Mouse (Mus musculus): ENCODE data around the gene Dtx2. TPM values are rescaled to one million over a fixed set of nuclear protein-coding genes. Genes with fewer than 3 reads are reported as not detected.

Dtx2 gene
- polyA plus RNA-seq, 1 experiment from 2014 or later, result 20.7 TPM

GRCm38 (mm10) chr5:135966866-135967265 lies 27.7 kb upstream of the Dtx2 start:
- no peak overlapping the region for H3K9ac ChIP-seq (replicated peaks; ENCODE audit: low read depth, low read length)
- H3K36me3 ChIP-seq (ENCODE audit: control insufficient read depth, insufficient read depth, low read length), result no peaks in the 10 kb centered on the region
- peaks cover 7% of the 10 kb centered on the region; the same call in 1 of the 2 replicates for H3K4me1 ChIP-seq (ENCODE audit: control insufficient read depth, insufficient read depth, low read length)
- no peak overlapping the region for H3K4me3 ChIP-seq (ENCODE audit: low read depth, low read length)
- H3K9me3 ChIP-seq (ENCODE audit: control insufficient read depth, low read depth, low read length), result no peaks in the 10 kb centered on the region
- H3K27me3 ChIP-seq (ENCODE audit: control insufficient read depth, insufficient read depth, low read length), result no peaks in the 10 kb centered on the region
- no peak for ATAC-seq (ENCODE audit: insufficient number of reproducible peaks, insufficient read depth, low FRiP score, low read depth)
- no peak overlapping the region for H3K4me2 ChIP-seq (replicated peaks; ENCODE audit: low read depth, low read length)
- no peak overlapping the region for H3K27ac ChIP-seq (ENCODE audit: low read length)
- 63% methylated on average over 9 of the region's 9 CpGs for WGBS

- 74% methylated on average over 1 of the region's 1 CpGs for WGBS
- H3K9ac ChIP-seq (replicated peaks; ENCODE audit: low read depth, low read length), result no peak overlapping the region
- no peak for ATAC-seq (ENCODE audit: insufficient number of reproducible peaks, insufficient read depth, low FRiP score, low read depth)
- H3K4me2 ChIP-seq (replicated peaks; ENCODE audit: low read depth, low read length), result no peak overlapping the region
- H3K36me3 ChIP-seq (ENCODE audit: control insufficient read depth, insufficient read depth, low read length), result no peaks in the 10 kb centered on the region
- H3K4me1 ChIP-seq (ENCODE audit: control insufficient read depth, insufficient read depth, low read length), result no peaks in the 10 kb centered on the region
- no peak overlapping the region for H3K4me3 ChIP-seq (ENCODE audit: low read depth, low read length)
- no peaks in the 10 kb centered on the region for H3K27me3 ChIP-seq (ENCODE audit: control insufficient read depth, insufficient read depth, low read length)
- no peak overlapping the region for H3K27ac ChIP-seq (ENCODE audit: low read length)
- no peaks in the 10 kb centered on the region for H3K9me3 ChIP-seq (ENCODE audit: control insufficient read depth, low read depth, low read length)
Measured at GRCm38 (mm10) chr5:135968781-135969180, 25.8 kb upstream of the Dtx2 start.

- ATAC-seq (ENCODE audit: insufficient number of reproducible peaks, insufficient read depth, low FRiP score, low read depth), result no peak
Measured at GRCm38 (mm10) chr5:135970247-135970646, 24.4 kb upstream of the Dtx2 start.

GRCm38 (mm10) chr5:135971876-135972275 lies 22.7 kb upstream of the Dtx2 start:
- Histone ChIP-seq H3K27me3 (ENCODE audit: control insufficient read depth, insufficient read depth, low read length) (no peaks in the 10 kb centered on the region), H3K4me1 (ENCODE audit: control insufficient read depth, insufficient read depth, low read length) (no peaks in the 10 kb centered on the region), H3K9ac (replicated peaks; ENCODE audit: low read depth, low read length) (no peak overlapping the region), H3K4me3 (ENCODE audit: low read depth, low read length) (no peak overlapping the region), H3K27ac (ENCODE audit: low read length) (no peak overlapping the region), H3K9me3 (ENCODE audit: control insufficient read depth, low read depth, low read length) (no peaks in the 10 kb centered on the region), H3K4me2 (replicated peaks; ENCODE audit: low read depth, low read length) (no peak overlapping the region), H3K36me3 (ENCODE audit: control insufficient read depth, insufficient read depth, low read length) (no peaks in the 10 kb centered on the region)
- WGBS, result 85% methylated on average over 7 of the region's 7 CpGs
- ATAC-seq (ENCODE audit: insufficient number of reproducible peaks, insufficient read depth, low FRiP score, low read depth), result no peak

More at GRCm38 (mm10) chr5:135970247-135970646, 24.4 kb upstream of the Dtx2 start:
- Histone ChIP-seq H3K27me3 (ENCODE audit: control insufficient read depth, insufficient read depth, low read length) (no peaks in the 10 kb centered on the region), H3K36me3 (ENCODE audit: control insufficient read depth, insufficient read depth, low read length) (no peaks in the 10 kb centered on the region), H3K4me1 (ENCODE audit: control insufficient read depth, insufficient read depth, low read length) (no peaks in the 10 kb centered on the region), H3K4me3 (ENCODE audit: low read depth, low read length) (no peak overlapping the region), H3K4me2 (replicated peaks; ENCODE audit: low read depth, low read length) (no peak overlapping the region), H3K27ac (ENCODE audit: low read length) (no peak overlapping the region), H3K9ac (replicated peaks; ENCODE audit: low read depth, low read length) (no peak overlapping the region), H3K9me3 (ENCODE audit: control insufficient read depth, low read depth, low read length) (no peaks in the 10 kb centered on the region)
- 66% methylated on average over 6 of the region's 6 CpGs for WGBS

- WGBS, result 9% methylated on average over 9 of the region's 9 CpGs
- H3K4me3 ChIP-seq (ENCODE audit: low read depth, low read length), result no peak within 1 kb of the TSS
- no peaks in the 10 kb centered on the region for H3K9me3 ChIP-seq (ENCODE audit: control insufficient read depth, low read depth, low read length)
- H3K4me2 ChIP-seq (replicated peaks; ENCODE audit: low read depth, low read length), result no peak within 1 kb of the TSS; the same call in 1 of the 2 replicates
- no peaks in the 10 kb centered on the region for H3K36me3 ChIP-seq (ENCODE audit: control insufficient read depth, insufficient read depth, low read length)
- no peak within 1 kb of the TSS for H3K27ac ChIP-seq (ENCODE audit: low read length)
- H3K4me1 ChIP-seq (ENCODE audit: control insufficient read depth, insufficient read depth, low read length), result no peaks in the 10 kb centered on the region
- H3K9ac ChIP-seq (replicated peaks; ENCODE audit: low read depth, low read length), result no peak within 1 kb of the TSS
- no peaks in the 10 kb centered on the region for H3K27me3 ChIP-seq (ENCODE audit: control insufficient read depth, insufficient read depth, low read length)
- 0 out of 2 replicates have a peak, but pooled peaks have one; percentile 37 for ATAC-seq (ENCODE audit: insufficient number of reproducible peaks, insufficient read depth, low FRiP score, low read depth)
Measured at GRCm38 (mm10) chr5:135974365-135974764, 20.2 kb upstream of the Dtx2 start, which contains the start of gene Ssc4d. TSS of gene Ssc4d (minus strand) at chr5:135974531.

DNA sequence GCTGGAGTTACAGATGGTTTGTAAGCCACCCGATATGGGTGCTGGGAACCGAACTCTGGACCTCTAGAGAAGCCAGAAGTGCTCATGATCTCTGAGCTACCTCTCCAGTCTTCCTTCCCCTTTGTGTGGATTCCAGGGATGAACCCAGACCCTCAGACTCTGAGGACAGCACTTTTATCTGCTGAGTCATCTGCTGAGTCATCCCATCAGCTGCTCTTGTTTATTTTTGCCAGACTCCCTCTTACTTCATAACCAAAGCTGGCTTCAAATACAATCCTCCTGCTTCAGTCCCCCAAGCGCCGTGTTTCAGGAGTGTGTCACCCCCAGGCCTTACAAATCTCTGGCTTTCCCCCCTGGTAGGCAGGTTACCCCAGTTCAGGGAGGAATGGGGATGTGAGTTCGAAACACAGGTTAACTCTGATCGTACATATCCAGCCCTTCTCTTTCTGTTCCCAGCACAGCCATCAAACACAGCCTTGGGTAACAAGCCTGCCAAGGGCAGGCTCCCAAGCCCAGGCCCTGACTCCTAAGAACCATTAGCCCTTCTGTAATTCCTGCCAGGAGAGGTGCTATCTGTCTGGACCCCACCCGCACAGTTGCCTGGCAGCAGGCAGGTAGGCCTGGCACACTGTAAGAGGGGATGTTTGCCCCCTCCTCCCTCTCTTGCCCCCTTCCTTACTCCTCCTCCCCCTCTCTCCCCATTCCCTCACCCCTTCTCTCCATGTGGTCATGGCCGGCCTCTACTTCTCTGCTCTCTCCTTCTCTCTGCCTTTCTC lies 18.5 kb upstream of the Dtx2 start:
- Histone ChIP-seq H3K4me2 (replicated peaks; ENCODE audit: low read depth, low read length) (no peak overlapping the region), H3K27me3 (ENCODE audit: control insufficient read depth, insufficient read depth, low read length) (no peaks in the 10 kb centered on the region), H3K4me1 (ENCODE audit: control insufficient read depth, insufficient read depth, low read length) (no peaks in the 10 kb centered on the region), H3K9me3 (ENCODE audit: control insufficient read depth, low read depth, low read length) (no peaks in the 10 kb centered on the region), H3K27ac (ENCODE audit: low read length) (no peak overlapping the region), H3K36me3 (ENCODE audit: control insufficient read depth, insufficient read depth, low read length) (no peaks in the 10 kb centered on the region), H3K9ac (replicated peaks; ENCODE audit: low read depth, low read length) (no peak overlapping the region), H3K4me3 (ENCODE audit: low read depth, low read length) (no peak overlapping the region)
- 89% methylated on average over 8 of the region's 8 CpGs for WGBS
- no peak for ATAC-seq (ENCODE audit: insufficient number of reproducible peaks, insufficient read depth, low FRiP score, low read depth)

GRCm38 (mm10) chr5:135979381-135979780 lies 15.2 kb upstream of the Dtx2 start:
- no peaks in the 10 kb centered on the region for H3K4me1 ChIP-seq (ENCODE audit: control insufficient read depth, insufficient read depth, low read length)
- 85% methylated on average over 5 of the region's 5 CpGs for WGBS
- no peak overlapping the region for H3K4me3 ChIP-seq (ENCODE audit: low read depth, low read length)
- H3K27me3 ChIP-seq (ENCODE audit: control insufficient read depth, insufficient read depth, low read length), result no peaks in the 10 kb centered on the region
- H3K27ac ChIP-seq (ENCODE audit: low read length), result no peak overlapping the region
- ATAC-seq (ENCODE audit: insufficient number of reproducible peaks, insufficient read depth, low FRiP score, low read depth), result no peak
- no peaks in the 10 kb centered on the region for H3K36me3 ChIP-seq (ENCODE audit: control insufficient read depth, insufficient read depth, low read length)
- no peak overlapping the region for H3K4me2 ChIP-seq (replicated peaks; ENCODE audit: low read depth, low read length)
- H3K9ac ChIP-seq (replicated peaks; ENCODE audit: low read depth, low read length), result no peak overlapping the region
- H3K9me3 ChIP-seq (ENCODE audit: control insufficient read depth, low read depth, low read length), result no peaks in the 10 kb centered on the region

DNA sequence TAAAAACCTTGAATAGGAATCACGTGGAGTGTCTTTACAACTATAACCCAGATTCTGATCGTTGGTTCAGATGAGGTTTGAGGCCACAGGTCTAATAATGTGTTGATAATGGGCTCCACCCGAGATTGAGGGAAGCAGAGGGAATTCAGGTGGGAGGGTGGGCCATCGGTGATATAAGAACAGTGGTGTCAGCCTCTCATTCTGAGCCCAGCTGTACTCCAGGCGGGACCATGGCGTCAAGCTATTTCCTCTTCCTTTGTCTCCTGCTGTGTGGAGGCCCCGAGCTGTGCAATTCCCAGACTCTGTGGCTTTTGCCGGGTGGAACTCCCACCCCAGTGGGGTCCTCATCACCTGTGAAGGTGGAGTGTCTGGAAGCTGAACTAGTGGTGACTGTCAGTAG lies 14.7 kb upstream of the Dtx2 start, which contains the start of gene Zp3:
Zp3 (plus strand) TSS at position 196 of the 400 bp plus-strand sequence.
- ATAC-seq (ENCODE audit: insufficient number of reproducible peaks, insufficient read depth, low FRiP score, low read depth), result no peak
- H3K4me2 ChIP-seq (replicated peaks; ENCODE audit: low read depth, low read length), result no peak within 1 kb of the TSS
- no peak within 1 kb of the TSS for H3K4me3 ChIP-seq (ENCODE audit: low read depth, low read length)
- no peaks in the 10 kb centered on the region for H3K4me1 ChIP-seq (ENCODE audit: control insufficient read depth, insufficient read depth, low read length)
- H3K9ac ChIP-seq (replicated peaks; ENCODE audit: low read depth, low read length), result no peak within 1 kb of the TSS
- no peaks in the 10 kb centered on the region for H3K27me3 ChIP-seq (ENCODE audit: control insufficient read depth, insufficient read depth, low read length)
- H3K27ac ChIP-seq (ENCODE audit: low read length), result no peak within 1 kb of the TSS
- 74% methylated on average over 8 of the region's 8 CpGs for WGBS
- H3K9me3 ChIP-seq (ENCODE audit: control insufficient read depth, low read depth, low read length), result no peaks in the 10 kb centered on the region
- H3K36me3 ChIP-seq (ENCODE audit: control insufficient read depth, insufficient read depth, low read length), result no peaks in the 10 kb centered on the region
